Mouse (Mus musculus) layer of hippocampus, adult 2 months (tissue): ENCODE results near the gene Gsk3b. TPM values are rescaled to one million over a fixed set of nuclear protein-coding genes. Genes with fewer than 3 reads are reported as not detected.

Source experiments
- DNase-seq, 2 experiments: peaks; one replicate each; pipeline ENCODE4 v3.0.0; 2022; ENCODE audit warnings: low spot score in 2 of 2
- H3K27ac ChIP-seq: fragments of 200-600 bp; 2 replicates; pipeline ENCODE4 v1.8.1; 2022
- H3K4me3 ChIP-seq: fragments of 200-600 bp; 2 replicates; pipeline ENCODE4 v1.8.1; 2022; ENCODE audit warnings: mild to moderate bottlenecking
- CTCF ChIP-seq: fragments of 200-600 bp; conservative IDR thresholded peaks from 2 replicates; pipeline ENCODE4 v1.8.1; 2022; ENCODE audit warnings: antibody characterized with exemption, mild to moderate bottlenecking, moderate library complexity
- total RNA-seq, 2 experiments: library from RNA; stranded (reverse); gene quantifications; 2 replicates each; pipeline ENCODE4 v1.2.3; 2021

The Gsk3b gene
- total RNA-seq, 2 experiments from 2014 or later: 152 to 153 TPM

DNA sequence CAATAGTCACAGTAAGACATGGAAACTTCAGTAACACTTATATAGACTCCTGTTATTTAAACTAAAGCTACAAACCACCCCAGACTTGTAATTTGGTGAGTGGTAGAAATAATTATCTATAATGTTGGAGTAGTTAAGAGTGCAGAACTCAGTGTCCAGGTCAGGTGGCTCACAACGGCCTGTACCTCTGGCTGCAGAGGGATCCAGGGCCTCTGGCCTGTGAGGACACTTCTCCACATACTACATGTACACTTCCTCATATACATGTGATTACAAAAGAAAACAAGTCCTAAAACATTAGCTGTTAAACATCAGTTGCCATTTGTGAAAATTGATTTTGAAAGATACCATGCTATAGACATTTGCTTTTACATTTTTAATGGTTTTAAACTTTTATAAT lies 29.9 kb downstream of the Gsk3b start:
- no peak for TF ChIP-seq CTCF
- Histone ChIP-seq H3K27ac (no peak overlapping the region; the same call in 1 of the 2 replicates), H3K4me3 (no peak overlapping the region)
- no peak for DNase-seq

DNA sequence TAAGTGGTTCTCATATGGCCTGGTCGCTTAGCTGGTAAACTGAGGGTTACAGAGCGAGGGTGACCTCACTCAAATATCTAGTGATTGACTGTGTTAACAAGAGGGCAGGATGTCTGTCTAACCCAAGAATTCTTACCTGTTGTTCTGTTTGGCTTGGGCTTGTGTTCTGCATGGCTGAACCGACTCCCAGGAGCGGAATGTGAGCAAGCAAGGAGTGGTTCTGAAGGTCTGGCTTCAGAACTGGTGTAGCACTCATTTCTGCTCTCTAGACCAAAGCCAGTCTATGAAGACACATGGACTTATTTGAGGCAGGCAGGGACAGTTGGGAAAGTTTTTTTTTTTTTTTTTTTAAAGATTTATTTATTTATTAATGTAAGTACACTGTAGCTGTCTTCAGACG lies 30.5 kb downstream of the Gsk3b start:
- Histone ChIP-seq H3K27ac (no peak overlapping the region), H3K4me3 (no peak overlapping the region)
- peak; percentile 39 for TF ChIP-seq CTCF
- DNase-seq: no peak

DNA sequence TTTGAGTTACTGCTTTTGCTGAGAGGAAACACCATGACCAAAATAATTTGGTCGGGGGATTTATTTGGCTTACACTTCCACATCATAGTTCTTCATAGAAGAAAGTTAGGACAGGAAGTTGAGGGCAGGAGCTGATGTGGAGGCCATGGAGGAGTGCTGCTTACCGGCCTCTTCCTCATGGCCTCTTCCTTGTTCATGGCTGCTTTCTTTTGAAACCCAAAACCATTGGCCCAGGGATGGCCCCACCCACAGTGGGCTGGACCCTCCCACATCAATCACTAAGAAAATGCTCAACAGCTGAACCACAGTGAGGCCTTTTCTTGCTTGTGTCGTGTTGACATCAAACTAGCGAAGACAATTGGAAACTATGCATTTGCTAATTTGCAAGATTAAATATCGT lies 40.4 kb downstream of the Gsk3b start:
- DNase-seq: no peak
- H3K4me3 ChIP-seq: no peak overlapping the region
- no peak overlapping the region for H3K27ac ChIP-seq
- TF ChIP-seq CTCF: no peak

DNA sequence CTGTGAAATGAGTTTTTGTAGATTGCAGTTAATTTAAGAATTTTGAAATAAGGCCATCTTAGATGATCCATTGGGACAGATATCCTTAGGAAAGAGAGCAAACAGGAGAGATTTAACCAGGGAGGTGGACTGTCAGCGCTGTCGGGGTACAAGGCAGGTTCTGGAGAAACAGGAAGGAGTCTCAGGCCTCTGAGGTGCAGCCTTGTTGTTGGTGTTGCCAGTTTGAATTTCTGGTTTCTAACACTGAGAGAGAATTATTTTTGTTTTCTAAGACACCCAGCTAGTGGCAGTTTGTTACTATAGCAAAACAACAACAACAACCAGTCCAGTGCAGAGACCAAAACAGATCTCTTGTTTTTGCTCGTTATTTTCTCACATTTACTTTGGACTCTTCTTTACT lies 42.2 kb downstream of the Gsk3b start:
- Histone ChIP-seq H3K4me3 (no peak overlapping the region), H3K27ac (peak overlapping the region; percentile 24; the same call in 1 of the 2 replicates)
- DNase-seq: no peak
- no peak for TF ChIP-seq CTCF

DNA sequence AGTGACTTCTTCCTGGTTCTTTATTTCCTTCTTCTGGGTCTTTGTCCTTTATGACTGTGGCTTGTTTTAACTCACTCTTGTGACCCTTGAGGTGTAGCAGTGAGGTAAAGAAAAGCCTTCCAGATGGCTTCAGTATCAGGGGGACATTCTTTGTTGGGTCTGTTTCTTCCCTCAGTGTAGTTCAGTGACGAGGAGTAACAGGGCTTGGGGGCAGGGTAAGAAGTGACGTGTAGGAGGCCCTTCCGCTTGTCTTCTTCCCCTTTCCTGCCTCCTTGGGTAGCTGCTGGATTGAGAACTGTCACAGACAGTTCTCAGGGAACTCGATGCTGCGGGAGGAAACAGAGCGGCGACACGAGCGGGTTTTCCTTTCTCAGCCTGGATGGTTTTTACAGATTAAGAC lies 43.0 kb downstream of the Gsk3b start:
- peak overlapping the region; percentile 14 for H3K4me3 ChIP-seq
- no peak for DNase-seq
- no peak for TF ChIP-seq CTCF
- peak overlapping the region; percentile 24; the same call in 1 of the 2 replicates for H3K27ac ChIP-seq

DNA sequence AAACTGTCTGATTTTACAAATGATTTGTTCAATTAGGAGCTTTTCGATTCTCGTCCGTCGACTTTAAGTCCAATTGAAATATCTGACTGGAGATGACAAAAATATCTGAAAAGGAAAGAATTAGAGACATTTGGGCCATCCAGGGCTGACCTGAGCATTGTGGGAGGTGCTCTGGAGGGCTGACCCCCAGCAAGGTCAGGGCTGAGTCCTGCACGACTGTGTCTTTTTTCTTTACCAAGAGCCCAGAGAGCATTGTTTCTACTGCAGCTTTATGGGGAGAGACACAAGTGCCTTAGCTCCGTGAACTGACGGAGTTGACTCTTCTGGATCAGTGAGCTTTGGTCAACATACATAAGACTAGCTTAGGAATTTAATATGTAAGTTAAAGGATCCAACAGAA lies 43.4 kb downstream of the Gsk3b start:
- Histone ChIP-seq H3K4me3 (peak overlapping the region; percentile 14), H3K27ac (peak overlapping the region; percentile 24; the same call in 1 of the 2 replicates)
- TF ChIP-seq CTCF: no peak
- no peak for DNase-seq

DNA sequence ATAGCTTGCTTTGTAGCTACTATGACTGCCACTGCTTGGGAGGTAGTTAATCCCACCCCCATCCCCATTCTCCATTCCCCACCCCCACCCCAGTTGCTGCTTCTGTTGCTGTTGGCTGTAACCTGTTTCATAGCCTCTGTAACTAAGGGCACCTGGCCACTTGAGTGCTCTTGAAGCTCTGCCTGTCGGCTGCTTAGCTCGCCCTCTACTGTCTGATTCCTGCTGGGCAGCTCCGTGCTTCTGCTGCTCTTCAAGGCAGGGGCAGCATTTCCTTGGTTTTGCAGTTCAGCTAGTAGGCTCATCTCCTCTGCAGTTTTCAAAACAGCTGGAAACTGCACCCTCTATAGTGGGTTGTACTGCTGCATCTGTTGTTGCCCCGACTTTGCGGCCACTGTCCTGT lies 48.5 kb downstream of the Gsk3b start:
- TF ChIP-seq CTCF: peak; percentile 74
- no peak overlapping the region for H3K4me3 ChIP-seq
- DNase-seq: peak; percentile 20 to 29
- no peak overlapping the region for H3K27ac ChIP-seq

DNA sequence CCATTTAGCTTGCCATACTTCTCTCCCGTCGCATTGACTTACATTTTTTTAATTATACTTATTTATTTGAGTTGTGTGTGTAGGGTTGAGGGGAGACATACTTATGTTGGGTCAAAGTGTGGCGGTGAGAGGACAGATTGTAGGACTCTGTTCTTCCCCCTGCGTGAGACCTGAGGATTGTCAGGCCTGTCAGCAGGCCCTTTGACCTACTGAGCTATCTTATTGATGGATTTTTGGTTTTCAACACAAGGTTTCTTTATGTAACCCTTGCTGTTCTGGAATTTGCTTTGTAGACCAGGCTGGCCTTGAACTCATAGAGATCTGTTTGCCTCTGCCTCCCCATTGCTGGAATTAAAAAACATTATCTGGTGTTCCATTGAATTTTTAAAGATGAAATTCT lies 56.1 kb downstream of the Gsk3b start:
- Histone ChIP-seq H3K4me3 (no peak overlapping the region), H3K27ac (no peak overlapping the region)
- DNase-seq: no peak
- TF ChIP-seq CTCF: no peak

DNA sequence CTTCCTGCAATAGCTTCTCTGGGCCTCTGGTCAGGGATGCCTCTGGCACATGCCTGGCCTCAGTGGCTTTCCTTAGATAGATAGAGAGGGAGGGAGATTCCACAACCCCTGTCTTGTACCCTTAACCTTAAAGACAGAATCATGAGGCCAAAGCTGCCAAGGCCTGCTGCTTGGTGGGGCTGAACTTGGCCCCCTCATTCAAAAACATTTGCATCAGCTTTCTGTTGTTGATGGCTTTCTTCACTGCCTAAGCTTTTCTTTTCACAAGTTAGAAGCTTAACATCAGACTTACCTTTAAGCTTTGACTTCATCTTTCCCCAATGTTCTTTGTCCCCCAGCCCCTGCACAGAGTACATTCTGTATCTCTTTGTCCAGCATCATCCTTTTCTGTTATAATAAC lies 61.8 kb downstream of the Gsk3b start:
- Histone ChIP-seq H3K27ac (no peak overlapping the region), H3K4me3 (no peak overlapping the region)
- no peak for DNase-seq
- no peak for TF ChIP-seq CTCF

DNA sequence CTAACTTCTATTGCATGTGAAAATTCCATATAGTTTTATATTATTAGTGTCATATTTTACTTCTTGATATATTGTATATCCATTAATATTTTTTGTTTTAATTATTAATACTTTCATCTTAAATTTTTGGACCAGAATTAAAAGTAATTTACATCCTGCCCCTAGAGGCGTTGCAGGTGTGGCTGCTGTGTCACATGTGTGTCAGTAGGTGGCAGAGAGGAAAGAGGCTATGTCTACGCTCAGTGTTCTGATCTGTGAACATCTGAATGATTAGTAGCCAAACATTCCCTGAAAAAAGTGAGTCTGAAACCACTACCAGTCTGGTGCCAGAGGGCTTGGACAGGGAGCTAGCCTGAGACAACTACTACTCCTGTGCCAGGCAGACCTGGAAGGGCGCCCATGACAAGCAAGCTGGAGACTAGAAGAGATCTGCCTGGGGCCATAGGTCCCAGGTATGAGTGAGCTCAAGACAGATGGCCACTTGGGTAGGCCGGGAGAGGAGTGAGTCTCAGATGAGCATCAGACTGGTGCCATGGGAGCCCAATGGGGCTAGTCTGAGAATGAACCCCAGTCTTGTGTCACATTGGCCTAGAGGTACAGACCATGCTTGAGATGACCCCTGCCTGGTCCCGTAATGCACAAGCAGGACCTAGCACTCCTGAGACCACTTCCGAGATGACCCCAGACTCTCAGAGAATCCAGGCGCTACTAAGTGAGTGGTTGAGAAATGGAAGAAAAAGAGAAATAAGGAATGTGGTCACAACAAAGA lies 69.2 kb downstream of the Gsk3b start:
- TF ChIP-seq CTCF: peak; percentile 49

DNA sequence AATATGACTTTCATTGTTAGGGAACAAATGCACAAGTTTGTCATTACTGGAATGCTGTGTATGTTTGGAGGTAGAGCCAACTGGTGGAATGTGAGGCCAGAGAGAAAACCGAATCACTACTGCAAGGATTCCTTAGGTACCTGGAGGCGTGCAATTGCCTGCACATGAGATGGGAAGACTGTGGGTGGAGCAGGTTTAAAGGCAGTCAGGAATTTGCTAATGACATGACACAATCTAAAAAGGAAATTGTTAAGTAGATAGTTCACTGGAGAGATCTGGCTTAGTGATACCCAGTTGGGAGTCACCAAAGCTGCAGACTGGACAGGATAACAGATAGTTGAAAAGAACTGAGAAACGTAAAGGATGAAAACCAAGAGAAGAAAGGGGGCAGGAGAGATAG lies 73.2 kb downstream of the Gsk3b start:
- Histone ChIP-seq H3K27ac (no peak overlapping the region), H3K4me3 (no peak overlapping the region)
- no peak for TF ChIP-seq CTCF
- DNase-seq: no peak

More for the DNA sequence above, 69.2 kb downstream of the Gsk3b start:
- Histone ChIP-seq H3K4me3 (no peak overlapping the region), H3K27ac (no peak overlapping the region)
- no peak for DNase-seq

DNA sequence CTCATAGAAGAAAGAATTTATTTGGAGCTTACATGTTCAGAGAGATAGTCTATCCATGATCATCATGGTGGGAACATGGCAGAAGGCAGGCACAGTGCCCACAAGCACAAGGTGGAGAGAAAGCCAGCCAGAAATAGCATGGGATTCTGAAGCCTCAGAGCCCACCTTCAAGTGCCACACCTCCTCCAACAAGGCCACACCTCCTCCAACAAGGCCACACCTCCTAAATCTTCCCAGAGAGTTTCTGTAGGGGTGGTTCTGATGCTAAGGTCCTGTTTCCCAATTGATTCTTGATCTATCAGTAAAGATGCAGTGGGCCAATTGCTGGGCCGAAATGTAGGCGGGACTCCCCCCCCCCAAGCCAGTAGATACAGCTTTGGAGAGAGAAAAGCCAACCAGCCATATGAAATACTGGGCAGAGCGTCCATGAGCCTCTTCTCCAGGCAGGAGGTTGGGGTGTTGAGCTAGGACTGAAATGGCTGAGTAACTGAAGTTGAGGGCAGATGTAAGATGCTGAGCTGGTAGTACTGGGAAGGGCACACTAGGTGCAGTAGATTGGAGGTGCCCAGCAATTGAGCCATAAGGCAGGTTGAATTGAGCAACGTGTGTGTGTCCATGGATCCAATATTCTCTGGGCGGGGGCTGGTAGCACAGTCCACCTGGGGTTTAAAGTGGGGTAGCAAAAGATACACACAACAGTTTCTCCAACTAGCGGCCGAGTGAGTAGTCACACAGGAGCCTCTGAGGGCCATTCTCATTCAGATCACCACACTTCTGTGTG lies 76.2 kb downstream of the Gsk3b start:
- H3K27ac ChIP-seq: no peak overlapping the region
- no peak overlapping the region for H3K4me3 ChIP-seq
- DNase-seq: no peak
- TF ChIP-seq CTCF: no peak

DNA sequence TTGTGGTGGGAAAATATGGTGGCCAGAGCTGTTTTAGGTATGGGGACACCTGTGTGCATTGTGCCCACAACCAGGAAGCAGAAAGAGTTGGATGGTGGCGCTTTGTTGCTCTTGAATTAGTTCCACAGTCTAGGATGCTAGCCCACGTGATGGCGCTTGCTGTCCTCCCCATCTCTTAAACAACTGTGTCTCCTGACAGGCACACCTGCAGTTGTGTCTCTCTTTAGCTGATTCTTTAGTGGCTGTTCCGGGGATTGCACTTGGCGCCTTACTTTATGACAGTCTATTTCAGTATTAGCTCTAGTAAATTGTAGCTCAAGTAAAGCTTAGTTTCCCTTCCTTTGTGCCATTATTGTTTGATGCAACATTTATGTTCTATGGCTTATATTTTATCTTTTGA lies 80.2 kb downstream of the Gsk3b start:
- peak; percentile 39; the same call in 1 of the 2 replicates for TF ChIP-seq CTCF
- Histone ChIP-seq H3K27ac (no peak overlapping the region), H3K4me3 (no peak overlapping the region)
- no peak for DNase-seq
